Mouse (Mus musculus) CD4-positive, CD25-positive, alpha-beta regulatory T cell, adult 4 months (primary cell): ENCODE data around the gene Srebf2. TPM values are rescaled to one million over a fixed set of nuclear protein-coding genes. Genes with fewer than 3 reads are reported as not detected.
A peak's percentile ranks its signal among the peaks of the same experiment; 100 is the strongest.
"Not testable (repeated sequence)": the region's sequence is repeated elsewhere in the genome, so short reads cannot be mapped to it uniquely, and the experiment has no call there.

Experiments
- ATAC-seq: one replicate; pipeline ENCODE4 v1.8.0; 2017
- polyA plus RNA-seq, 2 experiments: library from polyadenylated mRNA; unstranded; fragments of 100-300 nt; shearing (Covaris generic); gene quantifications; one replicate each; pipeline ENCODE4 v1.2.1; 2017

The Srebf2 gene
- polyA plus RNA-seq: 10 to 100 TPM; 32.2 to 56.0 TPM

DNA sequence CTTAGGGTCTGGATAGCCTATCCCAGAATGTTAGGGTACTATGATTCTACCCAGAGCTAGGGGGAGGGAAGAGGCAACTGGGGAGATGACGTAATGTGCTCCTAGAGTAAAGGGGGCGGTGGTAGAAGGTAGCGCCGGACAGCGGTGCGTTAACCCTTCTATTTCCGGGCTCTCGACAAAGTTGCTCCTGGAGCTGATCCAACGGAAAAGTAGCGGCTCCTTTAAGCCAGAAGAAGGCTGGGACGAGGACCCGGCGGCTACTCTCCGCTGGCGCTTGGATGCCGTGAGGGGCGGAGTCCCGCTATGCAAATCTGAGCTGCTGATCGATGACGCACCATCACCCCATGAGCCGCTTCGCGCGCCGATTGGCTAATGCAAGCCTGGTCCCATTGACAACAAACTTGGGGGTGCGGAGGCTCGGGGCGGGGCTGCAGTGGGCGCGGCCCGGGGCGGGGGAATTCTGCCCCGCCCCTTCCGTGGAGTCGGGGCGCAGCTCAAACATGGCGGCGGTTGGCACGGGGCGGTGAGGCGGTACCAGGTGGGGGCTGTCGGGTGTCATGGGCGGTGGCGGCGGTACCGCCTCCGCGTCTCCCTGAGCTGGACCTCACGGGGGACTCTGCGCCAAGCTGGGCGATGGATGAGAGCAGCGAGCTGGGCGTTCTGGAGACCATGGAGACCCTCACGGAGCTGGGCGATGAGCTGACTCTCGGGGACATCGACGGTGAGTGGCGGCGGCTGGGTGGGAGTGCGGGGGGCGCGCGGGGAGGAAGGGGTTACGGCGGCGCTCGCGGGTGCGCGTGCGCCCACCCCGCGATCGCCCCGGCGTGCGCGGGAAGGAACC is at the start of gene Srebf2:
Gene Srebf2, plus strand, starts transcription at position 412 of the 841 bp plus-strand sequence.
- peak; percentile 94 for ATAC-seq

DNA sequence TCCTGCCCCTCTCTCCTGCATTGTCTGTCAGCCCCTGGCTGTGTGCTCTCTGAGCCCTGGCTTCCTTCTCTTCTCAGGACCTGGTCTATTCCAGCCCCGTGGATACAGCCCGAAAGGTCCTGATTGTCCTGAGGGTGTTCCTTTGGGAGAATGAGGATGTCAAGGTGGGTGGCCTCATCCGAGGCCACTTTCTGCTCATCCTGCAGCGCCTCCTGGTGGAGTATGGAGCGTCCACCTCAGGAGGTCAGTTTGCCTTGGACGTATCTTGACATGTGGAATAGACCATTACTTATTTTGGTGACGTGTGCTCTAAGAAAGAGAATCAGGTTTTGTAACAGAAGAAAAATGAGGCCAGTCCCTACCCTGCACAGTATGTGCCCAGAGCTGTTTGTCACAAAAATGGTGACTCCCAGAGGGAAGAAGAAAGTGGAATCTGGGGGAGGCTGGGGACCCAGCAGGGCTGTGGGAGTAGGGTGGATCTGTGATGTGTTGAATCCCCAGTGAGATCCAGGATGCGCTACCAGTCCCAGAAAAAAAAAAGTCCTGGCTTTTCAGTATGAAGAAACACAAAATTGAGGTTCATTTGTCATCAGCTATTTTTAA is 39.9 kb upstream of the Srebf2 start:
- ATAC-seq: no peak

DNA sequence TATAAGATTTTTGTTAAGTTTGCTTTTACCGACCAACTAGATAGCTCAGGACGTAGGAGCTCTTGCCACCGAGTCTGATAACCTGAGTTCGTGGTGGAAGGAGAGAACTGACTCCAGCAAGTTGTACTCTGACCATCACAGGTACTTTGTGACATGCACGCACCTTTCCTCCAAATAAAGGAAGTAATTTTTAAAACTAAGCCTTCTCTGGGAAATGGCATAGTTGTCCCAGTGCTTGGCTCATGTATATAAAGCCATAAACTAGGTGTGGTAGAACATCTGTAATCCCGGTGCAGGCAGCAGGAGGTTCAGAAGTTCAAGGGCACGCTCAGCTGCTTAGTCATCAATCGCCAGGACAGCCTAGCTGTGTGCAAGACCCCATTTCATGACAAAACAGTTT is 26.4 kb upstream of the Srebf2 start:
- no peak for ATAC-seq

DNA sequence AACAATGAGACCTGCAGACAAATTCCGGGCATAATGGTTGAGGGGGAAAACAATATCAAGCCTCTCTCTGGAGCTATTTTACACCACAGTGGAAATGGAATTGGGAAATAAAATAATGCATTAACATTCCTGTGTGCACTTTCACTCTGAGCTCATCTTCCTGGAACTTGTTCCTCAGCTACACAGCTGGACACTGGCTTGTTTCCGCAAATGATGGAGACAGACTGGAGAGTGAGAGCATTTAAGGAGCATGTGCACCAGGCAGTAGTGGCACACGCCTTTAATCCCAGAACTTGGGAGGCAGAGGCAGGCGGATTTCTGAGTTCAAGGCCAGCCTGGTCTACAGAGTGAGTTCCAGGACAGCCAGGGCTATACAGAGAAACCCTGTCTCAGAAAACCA is 20.3 kb upstream of the Srebf2 start:
- not testable (repeated sequence) for ATAC-seq

GRCm38 (mm10) chr15:82127426-82128374 is 19.3 kb upstream of the Srebf2 start, which contains the start of gene Ccdc134:
TSS of gene Ccdc134 (plus strand) at chr15:82127922.
- ATAC-seq: peak; percentile 99

- no peak for ATAC-seq
Observed at GRCm38 (mm10) chr15:82128398-82128797, 18.6 kb upstream of the Srebf2 start.

GRCm38 (mm10) chr15:82130599-82130998 is 16.4 kb upstream of the Srebf2 start:
- ATAC-seq: no peak

DNA sequence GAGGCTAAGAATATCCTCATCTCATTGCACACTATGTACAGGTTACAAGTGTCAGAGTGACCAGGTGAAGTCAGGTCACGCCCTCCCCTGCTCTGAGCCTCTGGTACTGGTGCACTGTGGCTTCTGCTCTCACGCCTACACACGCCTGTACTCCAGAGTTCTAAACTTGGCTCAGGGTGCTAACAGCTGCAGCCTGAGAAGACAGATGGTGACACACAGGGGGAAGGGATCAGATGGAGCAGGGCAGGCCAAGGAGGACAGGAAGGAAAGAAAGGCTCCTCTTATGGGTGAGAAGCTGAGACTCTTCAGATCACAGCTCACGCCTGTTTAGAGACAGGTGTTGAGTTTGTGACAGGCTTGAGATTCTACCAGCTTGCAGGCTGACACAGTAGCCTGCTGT is 11.6 kb upstream of the Srebf2 start:
- no peak for ATAC-seq

GRCm38 (mm10) chr15:82138565-82138964 is 8.4 kb upstream of the Srebf2 start:
- ATAC-seq: peak; percentile 89

DNA sequence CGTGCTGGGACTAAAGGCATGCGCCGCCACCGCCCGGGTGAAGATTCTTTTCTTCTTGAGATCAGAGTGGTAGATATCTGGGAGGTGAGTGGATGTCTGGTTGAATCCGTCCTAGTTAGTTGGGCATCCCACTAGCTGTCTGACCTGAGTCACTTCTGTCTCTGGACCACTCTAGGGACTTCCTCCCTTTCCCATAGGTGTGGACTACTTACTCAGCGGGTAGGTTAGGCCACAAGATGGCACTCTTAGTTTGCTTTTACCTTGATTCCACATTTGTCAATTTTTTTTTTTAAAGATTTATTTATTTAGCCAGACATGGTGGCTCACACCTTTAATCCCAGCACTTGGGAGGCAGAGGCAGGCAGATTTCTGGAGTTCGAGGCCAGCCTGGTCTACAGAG is 7.8 kb upstream of the Srebf2 start:
- ATAC-seq: peak; percentile 42

DNA sequence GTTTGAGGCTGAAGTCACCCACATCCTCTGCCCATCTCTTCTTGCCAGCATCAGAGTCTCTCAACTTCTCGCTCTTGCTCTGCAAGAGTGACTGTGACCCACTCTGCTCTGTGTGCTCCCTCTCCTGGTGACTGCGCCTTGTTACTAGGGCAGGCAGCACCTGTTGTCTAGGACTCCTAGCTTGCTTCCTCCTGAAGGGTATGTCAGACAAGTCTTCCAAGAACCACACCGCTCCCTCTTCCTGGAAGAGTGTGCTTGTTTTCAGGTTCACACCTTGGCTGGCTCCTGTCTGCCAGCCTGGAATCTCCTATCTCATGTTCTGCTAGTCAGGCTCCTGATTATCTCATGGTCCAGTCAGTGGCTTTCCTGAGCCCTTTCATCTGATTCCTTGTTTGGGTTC is 6.6 kb upstream of the Srebf2 start:
- peak; percentile 44 for ATAC-seq

GRCm38 (mm10) chr15:82144157-82144556 is 2.8 kb upstream of the Srebf2 start:
- no peak for ATAC-seq

DNA sequence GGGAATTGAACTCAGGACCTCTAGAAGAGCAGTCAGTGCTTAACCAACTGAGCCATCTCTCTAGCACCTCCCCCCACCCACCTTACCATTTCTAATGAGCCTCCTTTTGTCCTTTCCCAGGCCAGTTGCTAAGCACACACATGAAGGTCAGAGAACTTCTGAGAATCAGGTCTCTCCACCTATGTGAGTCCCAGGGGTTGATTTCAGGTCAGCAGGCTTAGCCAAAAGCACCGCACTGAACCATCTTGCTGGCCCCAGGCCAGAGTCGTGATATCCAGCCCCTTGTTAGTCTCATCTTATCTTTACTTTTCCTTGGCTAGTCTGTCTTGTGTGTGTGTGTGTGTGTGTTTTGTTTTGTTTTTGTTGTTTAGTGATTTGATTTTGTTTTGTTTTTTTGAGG is 1.6 kb upstream of the Srebf2 start:
- no peak for ATAC-seq

- ATAC-seq: no peak
Observed at GRCm38 (mm10) chr15:82145851-82146769, 871 bp upstream of the Srebf2 start.

DNA sequence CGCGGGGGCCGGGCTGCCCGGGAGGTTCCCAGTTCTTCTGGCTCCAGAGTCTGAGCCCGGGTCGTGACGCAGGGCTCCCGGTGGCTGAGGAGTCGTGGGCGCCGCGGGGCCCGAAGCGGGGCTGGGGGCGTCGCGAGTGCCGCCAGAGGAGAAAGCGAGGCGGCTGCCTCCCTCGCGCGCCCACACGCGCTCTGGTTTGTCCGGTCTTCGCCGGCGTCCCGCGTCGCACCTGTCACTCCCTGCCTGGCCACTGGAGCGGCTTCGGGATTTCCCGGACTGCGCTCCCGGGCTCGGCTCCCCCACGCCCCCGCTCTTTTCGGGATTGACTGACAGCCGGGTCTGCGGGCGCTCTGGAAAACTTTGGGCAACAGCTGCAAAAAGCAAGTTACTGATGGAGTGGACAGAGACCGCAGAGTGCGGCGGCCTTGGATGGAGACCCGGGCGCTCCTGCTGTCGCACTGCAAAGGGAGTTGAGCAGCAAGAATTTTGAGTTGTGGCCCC is 680 bp downstream of the Srebf2 start:
- ATAC-seq: no peak

GRCm38 (mm10) chr15:82148510-82148911 is 1.5 kb downstream of the Srebf2 start:
- no peak for ATAC-seq

GRCm38 (mm10) chr15:82150042-82150441 is 3.1 kb downstream of the Srebf2 start:
- no peak for ATAC-seq

GRCm38 (mm10) chr15:82151176-82151575 is 4.2 kb downstream of the Srebf2 start:
- ATAC-seq: no peak

DNA sequence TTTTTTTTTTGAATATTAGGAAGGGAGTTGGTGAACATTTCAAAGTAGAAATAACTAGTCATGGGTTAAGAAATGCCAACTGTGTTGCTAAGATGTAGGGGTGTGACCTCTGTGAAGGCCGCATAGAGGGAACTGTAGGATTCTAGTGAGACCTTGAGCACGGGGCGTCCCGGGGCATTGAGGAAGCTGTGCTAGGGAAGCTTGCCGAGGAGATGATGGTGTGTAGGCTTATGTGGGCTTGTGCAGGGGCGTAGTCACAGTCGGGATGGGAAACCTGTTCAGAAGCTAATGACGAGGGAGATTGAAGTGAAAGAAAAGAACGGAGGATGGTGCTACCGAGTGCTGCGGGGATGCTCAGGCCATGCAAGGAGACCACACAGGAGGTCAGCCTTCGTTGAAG is 5.0 kb downstream of the Srebf2 start:
- ATAC-seq: no peak

DNA sequence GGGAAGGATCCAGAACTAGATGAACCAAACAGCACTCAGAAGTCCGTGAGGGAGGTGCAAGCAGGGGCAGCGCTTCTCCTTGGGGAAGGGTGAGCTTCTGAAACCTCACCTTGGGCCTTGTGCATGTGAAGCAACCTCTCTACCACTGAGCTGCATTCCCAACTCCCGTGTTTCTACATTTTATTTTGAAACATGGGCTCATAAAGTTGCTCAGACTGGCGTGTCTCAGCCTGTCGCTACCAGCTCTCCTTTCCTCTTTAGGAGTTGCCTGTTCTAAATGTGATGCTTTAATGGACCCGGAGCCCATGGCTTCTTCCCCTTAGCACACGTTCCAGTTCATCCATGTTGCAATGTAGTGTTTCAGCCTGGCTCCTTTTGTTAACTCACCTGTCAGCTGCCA is 5.5 kb downstream of the Srebf2 start:
- no peak for ATAC-seq

GRCm38 (mm10) chr15:82156298-82156697 is 9.3 kb downstream of the Srebf2 start:
- ATAC-seq: no peak

GRCm38 (mm10) chr15:82156902-82157301 is 9.9 kb downstream of the Srebf2 start:
- ATAC-seq: no peak
